Mouse (Mus musculus) stomach, embryonic 16.5 days (tissue): ENCODE measurements around the gene Emsy. TPM values are rescaled to one million over a fixed set of nuclear protein-coding genes. Genes with fewer than 3 reads are reported as not detected.

ENCODE experiments used
- ATAC-seq: fragments of 200-750 bp; cut with Nextera tagmentation; 2 replicates; pipeline ENCODE4 v1.8.0; 2017; ENCODE audit warnings: moderate number of reproducible peaks, moderate TSS enrichment; ENCODE audit not compliant: insufficient read depth, low FRiP score
- H3K27ac ChIP-seq: fragments of 300-500 bp; sonication (generic); 2 replicates; pipeline ENCODE4 v1.5.1; 2014; ENCODE audit warnings: low read length
- H3K27me3 ChIP-seq: fragments of 300-500 bp; sonication (generic); 2 replicates; pipeline ENCODE4 v1.6.1; 2014; ENCODE audit warnings: low read length, control low read depth, mixed read lengths; ENCODE audit not compliant: control insufficient read depth, insufficient read depth
- H3K36me3 ChIP-seq: fragments of 300-500 bp; sonication (generic); 2 replicates; pipeline ENCODE4 v1.6.1; 2014; ENCODE audit warnings: low read length; ENCODE audit not compliant: control insufficient read depth, insufficient read depth
- H3K4me1 ChIP-seq: fragments of 300-500 bp; sonication (generic); 2 replicates; pipeline ENCODE4 v1.6.1; 2014; ENCODE audit warnings: low read length, control low read depth, mixed read lengths; ENCODE audit not compliant: control insufficient read depth, insufficient read depth
- H3K4me2 ChIP-seq: fragments of 300-500 bp; sonication (generic); 2 replicates; pipeline ENCODE4 v1.6.1; 2014; ENCODE audit warnings: low read depth, low read length, mixed read lengths
- H3K4me3 ChIP-seq: fragments of 300-500 bp; sonication (generic); replicated peaks from 2 replicates; pipeline ENCODE4 v1.5.1; 2014; ENCODE audit warnings: mild to moderate bottlenecking, low read length
- H3K9ac ChIP-seq: fragments of 300-500 bp; sonication (generic); 2 replicates; pipeline ENCODE4 v1.6.1; 2014; ENCODE audit warnings: low read length
- H3K9me3 ChIP-seq: fragments of 300-500 bp; sonication (generic); replicated peaks from 2 replicates; pipeline ENCODE4 v1.6.1; 2016; ENCODE audit warnings: low read length, control low read depth; ENCODE audit not compliant: control insufficient read depth
- WGBS: fragments of 180-500 bp; shearing (Covaris S2); extraction: QIAGEN DNeasy Blood & Tissue Kit; methylation state at CpG from one replicate; pipeline ENCODE4 v1.1.7; 2014; 5-methylcytosine and 5-hydroxymethylcytosine counted together
- polyA plus RNA-seq: library from polyadenylated mRNA; unstranded; fragments of >200 nt; fragmentation: Nextera tagmentation; extraction: Ambion mirVana; gene quantifications from 2 replicates; pipeline ENCODE4 v1.2.1, GENCODE M21; 2015

Emsy gene
- polyA plus RNA-seq, 1 experiment from 2014 or later, result 23.1 TPM

DNA sequence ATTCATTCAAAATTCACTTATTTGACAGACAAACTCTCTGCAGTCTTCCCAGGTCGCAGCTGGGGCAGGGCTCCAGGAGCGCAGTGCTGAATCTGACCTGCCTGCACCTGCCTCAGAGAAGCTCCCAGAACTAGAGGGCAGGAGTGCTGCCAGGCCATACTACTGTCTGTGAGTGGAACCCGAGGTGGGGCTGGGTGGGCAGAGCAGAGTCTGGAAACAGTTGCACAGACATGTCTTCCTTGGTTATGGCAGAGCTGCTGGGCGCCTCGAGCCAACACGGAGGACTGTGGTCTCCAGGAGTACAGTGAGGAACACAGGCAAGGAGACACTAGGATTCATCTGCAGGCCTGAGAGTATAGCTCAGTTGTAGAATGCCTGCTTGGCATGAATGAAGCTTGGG, 92.6 kb downstream of the Emsy start:
- WGBS, result 87% methylated on average over 6 of the region's 6 CpGs
- no peak for ATAC-seq
- H3K4me2 ChIP-seq, result no peak overlapping the region
- H3K4me3 ChIP-seq, result no peak overlapping the region
- peaks cover 3% of the 10 kb centered on the region for H3K4me1 ChIP-seq
- no peaks in the 10 kb centered on the region for H3K9me3 ChIP-seq
- no peaks in the 10 kb centered on the region for H3K27me3 ChIP-seq
- H3K9ac ChIP-seq, result no peak overlapping the region
- H3K36me3 ChIP-seq, result no peaks in the 10 kb centered on the region
- H3K27ac ChIP-seq, result peak overlapping the region; percentile 55; the same call in 1 of the 2 replicates

DNA sequence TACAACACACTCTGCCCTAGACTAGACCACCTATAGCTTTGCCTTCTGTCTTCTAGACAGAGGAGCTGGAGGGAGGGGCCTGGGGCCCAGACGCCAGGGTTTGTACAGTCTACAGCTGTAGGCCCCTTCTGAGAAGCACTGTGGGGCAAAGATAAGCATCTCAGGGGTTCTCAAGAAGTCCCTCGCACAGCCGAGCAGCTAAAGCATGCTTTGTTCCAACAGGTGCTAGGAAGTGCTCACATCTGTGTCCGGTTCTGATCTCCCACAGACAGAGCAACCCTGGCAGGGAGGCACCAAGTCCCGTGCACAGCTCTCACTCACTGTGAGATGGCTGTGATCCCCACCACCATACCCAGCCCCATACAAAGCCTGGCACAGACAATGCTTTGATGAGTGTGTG, 93.6 kb downstream of the Emsy start:
- H3K4me3 ChIP-seq, result no peak overlapping the region
- no peaks in the 10 kb centered on the region for H3K36me3 ChIP-seq
- H3K27ac ChIP-seq, result no peak overlapping the region
- WGBS, result 62% methylated on average over 5 of the region's 5 CpGs
- no peaks in the 10 kb centered on the region for H3K27me3 ChIP-seq
- H3K4me1 ChIP-seq, result peaks cover 4% of the 10 kb centered on the region
- H3K4me2 ChIP-seq, result no peak overlapping the region
- 0 out of 2 replicates have a peak overlapping the region, but pooled peaks have one; percentile 10 for H3K9ac ChIP-seq
- ATAC-seq, result no peak
- no peaks in the 10 kb centered on the region for H3K9me3 ChIP-seq

DNA sequence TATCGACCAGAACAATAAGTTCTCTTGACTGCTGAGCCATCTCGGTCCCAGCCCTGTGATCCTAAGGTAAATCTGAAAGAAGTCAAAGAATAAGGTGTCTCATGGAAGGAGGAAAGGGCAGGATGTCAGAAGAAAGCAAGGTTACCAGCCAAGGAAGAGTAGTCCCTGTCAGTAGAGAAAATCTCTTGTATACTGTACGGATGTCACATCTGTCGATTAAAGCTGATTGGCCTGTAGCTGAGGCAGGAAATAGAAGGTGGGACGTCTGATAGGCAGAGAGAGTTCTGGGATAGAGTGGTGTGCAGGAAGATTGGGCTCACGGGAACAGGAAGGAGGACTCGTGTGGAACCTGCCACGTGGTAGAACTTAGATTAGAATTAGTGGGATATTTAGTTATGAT, 94.4 kb downstream of the Emsy start:
- Histone ChIP-seq H3K9me3 (no peaks in the 10 kb centered on the region), H3K4me2 (no peak overlapping the region), H3K9ac (no peak overlapping the region), H3K4me3 (no peak overlapping the region), H3K27me3 (no peaks in the 10 kb centered on the region), H3K4me1 (peaks cover 4% of the 10 kb centered on the region), H3K27ac (no peak overlapping the region; the same call in 1 of the 2 replicates), H3K36me3 (no peaks in the 10 kb centered on the region)
- ATAC-seq, result no peak
- 78% methylated on average over 8 of the region's 8 CpGs for WGBS

- Histone ChIP-seq H3K9me3 (no peaks in the 10 kb centered on the region), H3K4me3 (no peak overlapping the region), H3K4me1 (peaks cover 4% of the 10 kb centered on the region), H3K27me3 (no peaks in the 10 kb centered on the region), H3K9ac (no peak overlapping the region), H3K27ac (no peak overlapping the region; the same call in 1 of the 2 replicates), H3K36me3 (no peaks in the 10 kb centered on the region), H3K4me2 (no peak overlapping the region)
- WGBS, result 74% methylated on average over 12 of the region's 12 CpGs
- no peak for ATAC-seq
These were observed 94.9 kb downstream of the Emsy start for GRCm38 (mm10) chr7:98561556-98562164.

- Histone ChIP-seq H3K27ac (peak overlapping the region; percentile 22), H3K4me1 (peaks cover 4% of the 10 kb centered on the region), H3K36me3 (no peaks in the 10 kb centered on the region), H3K4me2 (no peak overlapping the region), H3K27me3 (no peaks in the 10 kb centered on the region), H3K9me3 (no peaks in the 10 kb centered on the region), H3K4me3 (no peak overlapping the region), H3K9ac (no peak overlapping the region)
- peak; percentile 87 for ATAC-seq
- WGBS, result 54% methylated on average over 9 of the region's 9 CpGs
These were observed 98.3 kb downstream of the Emsy start for GRCm38 (mm10) chr7:98558128-98558921.

DNA sequence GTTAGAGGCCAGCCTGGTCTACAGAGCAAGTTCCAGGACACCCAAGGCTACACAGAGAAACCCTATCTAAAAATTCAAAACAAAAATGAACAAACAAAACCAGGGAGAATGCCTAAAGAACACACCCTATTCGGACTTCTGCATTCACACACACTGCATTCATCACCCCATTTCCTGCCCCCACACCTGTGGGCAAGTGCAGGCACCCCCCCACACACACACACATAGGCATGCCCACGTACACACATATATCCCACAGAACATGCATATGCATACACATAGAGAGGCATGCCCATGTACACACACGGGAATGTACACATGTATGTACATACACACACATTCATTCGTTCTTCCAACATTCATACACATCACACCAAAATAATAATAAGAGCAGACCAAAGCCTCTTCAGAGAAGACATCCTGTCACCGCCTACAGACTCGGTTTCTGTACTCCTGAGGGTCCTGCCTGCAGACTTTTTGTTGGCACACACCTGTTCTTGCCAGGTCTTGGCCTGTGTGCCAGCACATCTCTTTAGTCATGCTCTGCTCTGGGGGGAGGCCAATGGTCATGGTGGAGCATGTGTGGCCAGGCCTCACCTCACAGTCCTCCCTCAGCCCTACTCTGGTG, 99.7 kb downstream of the Emsy start:
- Histone ChIP-seq H3K27ac (no peak overlapping the region), H3K4me1 (peaks cover 4% of the 10 kb centered on the region), H3K4me3 (no peak overlapping the region), H3K36me3 (no peaks in the 10 kb centered on the region), H3K27me3 (no peaks in the 10 kb centered on the region), H3K4me2 (no peak overlapping the region), H3K9ac (no peak overlapping the region), H3K9me3 (no peaks in the 10 kb centered on the region)
- no peak for ATAC-seq
- 76% methylated on average over 6 of the region's 6 CpGs for WGBS

DNA sequence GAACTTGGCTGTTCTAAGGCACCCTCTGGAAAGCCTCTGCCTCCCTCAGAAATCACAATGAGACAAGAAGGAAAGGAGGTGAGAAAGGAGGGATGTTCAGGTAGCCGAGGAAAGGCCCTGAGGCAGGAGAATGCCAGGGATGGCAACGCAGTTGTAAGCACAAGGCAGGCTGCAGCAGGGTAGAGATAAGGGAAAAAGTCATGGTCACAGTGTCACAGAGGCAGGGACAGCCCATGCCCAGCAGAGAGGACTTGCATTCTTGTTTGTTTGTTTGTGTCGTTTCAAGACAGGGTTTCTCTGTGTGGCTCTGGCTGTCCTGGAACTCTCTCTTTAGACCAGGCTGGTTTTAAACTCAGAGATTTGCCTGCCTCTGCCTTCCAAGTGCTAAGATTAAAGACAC, 105.5 kb downstream of the Emsy start:
- Histone ChIP-seq H3K27ac (no peak overlapping the region), H3K4me1 (peaks cover 8% of the 10 kb centered on the region; the same call in 1 of the 2 replicates), H3K27me3 (no peaks in the 10 kb centered on the region), H3K36me3 (no peaks in the 10 kb centered on the region), H3K9ac (no peak overlapping the region), H3K9me3 (no peaks in the 10 kb centered on the region), H3K4me2 (no peak overlapping the region), H3K4me3 (no peak overlapping the region)
- ATAC-seq, result no peak
- 44% methylated on average over 3 of the region's 3 CpGs for WGBS

DNA sequence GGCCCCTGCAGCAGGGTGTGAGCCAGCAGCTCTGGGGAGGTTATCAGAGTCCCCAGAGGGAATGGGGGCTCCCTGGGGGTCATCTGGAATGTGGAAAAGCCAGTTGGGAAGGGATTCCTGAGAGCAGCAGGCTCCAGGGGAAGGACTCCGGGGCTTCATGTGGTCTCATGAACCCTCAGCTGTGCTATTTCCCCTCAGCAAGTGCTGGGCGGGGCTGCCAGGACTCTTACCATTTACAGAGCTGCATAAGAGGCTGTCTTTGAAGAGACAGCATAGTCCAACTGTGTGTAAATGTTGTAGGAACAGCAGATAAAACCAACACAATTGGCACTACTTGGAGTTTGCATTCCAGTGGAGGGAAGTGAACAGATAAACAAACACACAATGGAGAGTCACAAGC, 106.0 kb downstream of the Emsy start:
- Histone ChIP-seq H3K9me3 (no peaks in the 10 kb centered on the region), H3K4me3 (no peak overlapping the region), H3K4me1 (peaks cover 8% of the 10 kb centered on the region; the same call in 1 of the 2 replicates), H3K36me3 (no peaks in the 10 kb centered on the region), H3K4me2 (no peak overlapping the region), H3K9ac (no peak overlapping the region), H3K27me3 (no peaks in the 10 kb centered on the region), H3K27ac (peak overlapping the region; percentile 24; the same call in 1 of the 2 replicates)
- WGBS, result 29% methylated on average over 2 of the region's 2 CpGs
- no peak for ATAC-seq

DNA sequence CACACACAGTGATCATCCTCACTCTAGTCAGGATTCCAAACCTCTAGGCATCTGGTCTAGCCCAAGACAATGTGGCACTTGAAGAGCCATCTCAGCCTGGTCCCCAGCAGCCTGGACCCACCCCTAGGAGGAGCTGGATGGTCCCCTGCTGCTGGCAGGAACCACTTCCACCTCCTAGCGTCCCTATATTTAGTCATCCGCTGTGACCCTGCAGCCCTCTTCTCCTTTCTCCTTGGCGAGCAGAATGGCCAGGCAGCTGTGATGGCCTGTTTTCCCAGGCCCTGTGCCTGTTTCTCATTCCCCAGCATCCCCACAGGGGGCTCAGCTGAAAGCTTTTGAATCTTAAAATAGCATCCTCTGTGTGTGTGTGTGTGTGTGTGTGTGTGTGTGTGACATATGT, 107.7 kb downstream of the Emsy start:
- H3K27me3 ChIP-seq, result no peaks in the 10 kb centered on the region
- no peak overlapping the region for H3K4me2 ChIP-seq
- no peaks in the 10 kb centered on the region for H3K36me3 ChIP-seq
- ATAC-seq, result no peak
- no peak overlapping the region for H3K9ac ChIP-seq
- H3K9me3 ChIP-seq, result no peaks in the 10 kb centered on the region
- no peak overlapping the region for H3K4me3 ChIP-seq
- no peak overlapping the region for H3K27ac ChIP-seq
- peaks cover 10% of the 10 kb centered on the region for H3K4me1 ChIP-seq
- 45% methylated on average over 3 of the region's 3 CpGs for WGBS
